Mouse (Mus musculus): ENCODE data around the gene Nmrk2. TPM values are rescaled to one million over a fixed set of nuclear protein-coding genes. Genes with fewer than 3 reads are reported as not detected.

Gene Nmrk2
- polyA plus RNA-seq, 1 experiment from 2014 or later: not detected

DNA sequence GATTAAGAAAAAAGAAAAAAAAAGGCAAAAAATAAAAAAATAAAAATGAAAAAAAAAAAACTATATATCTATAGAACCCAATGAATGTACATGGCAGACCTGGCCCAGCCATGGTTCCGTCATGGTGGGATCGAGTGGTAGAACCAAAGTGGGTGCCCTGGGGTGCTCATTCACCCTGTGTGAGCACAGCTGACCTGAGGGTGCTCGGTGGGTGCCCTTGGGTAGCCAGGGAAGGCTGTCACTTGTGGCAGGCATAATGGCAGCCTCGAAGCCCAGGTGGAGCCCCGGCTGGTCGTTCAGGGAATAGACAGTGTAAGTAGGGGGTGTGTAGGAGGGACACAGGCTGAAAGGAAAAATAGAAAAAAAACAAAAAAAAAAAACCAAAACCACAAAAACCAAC is 50.6 kb downstream of the Nmrk2 start:
- H3K27ac ChIP-seq: no peak overlapping the region
- 0 out of 2 replicates have a peak, but pooled peaks cover 4% of the 10 kb centered on the region for H3K4me1 ChIP-seq
- no peak for ATAC-seq (ENCODE audit: insufficient number of reproducible peaks, insufficient read depth, low FRiP score, low TSS enrichment, low read depth)
- H3K4me3 ChIP-seq: no peak overlapping the region
- H3K9ac ChIP-seq: no peak overlapping the region
- H3K9me3 ChIP-seq: no peaks in the 10 kb centered on the region
- WGBS: 79% methylated on average over 6 of the region's 6 CpGs
- peaks cover 85% of the 10 kb centered on the region for H3K36me3 ChIP-seq
- H3K27me3 ChIP-seq: no peaks in the 10 kb centered on the region
- no peak overlapping the region for H3K4me2 ChIP-seq

Other genes with a start within 250 kb of the Nmrk2 start
- 11.3 and 13.1 TPM in 2 replicates for gene Gng7, start 187.1 kb downstream of the Nmrk2 start, polyA plus RNA-seq (2015; fragmentation: Nextera tagmentation; extraction: Ambion mirVana)
- gene Diras1, start 176.4 kb downstream of the Nmrk2 start, polyA plus RNA-seq (2015; fragmentation: Nextera tagmentation; extraction: Ambion mirVana): 0.80 and 1.0 TPM in 2 replicates
- 22.6 and 22.7 TPM in 2 replicates for gene Slc39a3, start 164.6 kb downstream of the Nmrk2 start, polyA plus RNA-seq (2015; fragmentation: Nextera tagmentation; extraction: Ambion mirVana)
- gene Sgta, start 141.9 kb downstream of the Nmrk2 start, polyA plus RNA-seq (2015; fragmentation: Nextera tagmentation; extraction: Ambion mirVana): 218 and 222 TPM in 2 replicates
- gene Thop1, start 132.0 kb downstream of the Nmrk2 start, polyA plus RNA-seq (2015; fragmentation: Nextera tagmentation; extraction: Ambion mirVana): 58.2 and 60.9 TPM in 2 replicates
- gene Creb3l3, start 103.2 kb downstream of the Nmrk2 start, polyA plus RNA-seq (2015; fragmentation: Nextera tagmentation; extraction: Ambion mirVana): 0.53 and 1.5 TPM in 2 replicates
- 196 and 213 TPM in 2 replicates for gene Map2k2, start 96.1 kb downstream of the Nmrk2 start, polyA plus RNA-seq (2015; fragmentation: Nextera tagmentation; extraction: Ambion mirVana)
- 27.0 and 27.9 TPM in 2 replicates for gene Zbtb7a, start 66.8 kb downstream of the Nmrk2 start, polyA plus RNA-seq (2015; fragmentation: Nextera tagmentation; extraction: Ambion mirVana)
- 58.1 and 60.9 TPM in 2 replicates for gene Pias4, start 34.1 kb downstream of the Nmrk2 start, polyA plus RNA-seq (2015; fragmentation: Nextera tagmentation; extraction: Ambion mirVana)
- 622 and 633 TPM in 2 replicates for gene Eef2, start 25.4 kb downstream of the Nmrk2 start, polyA plus RNA-seq (2015; fragmentation: Nextera tagmentation; extraction: Ambion mirVana)
- 57.1 and 60.1 TPM in 2 replicates for gene Dapk3, start 19.0 kb downstream of the Nmrk2 start, polyA plus RNA-seq (2015; fragmentation: Nextera tagmentation; extraction: Ambion mirVana)
- not detected in 2 replicates for gene 4930442H23Rik, start 18.2 kb downstream of the Nmrk2 start, polyA plus RNA-seq (2015; fragmentation: Nextera tagmentation; extraction: Ambion mirVana)
- gene Atcay, start 28.8 kb upstream of the Nmrk2 start, polyA plus RNA-seq (2015; fragmentation: Nextera tagmentation; extraction: Ambion mirVana): 1.3 and 1.8 TPM in 2 replicates
- 11.8 and 12.0 TPM in 2 replicates for gene Zfr2, start 31.1 kb upstream of the Nmrk2 start, polyA plus RNA-seq (2015; fragmentation: Nextera tagmentation; extraction: Ambion mirVana)
- gene Matk, start 50.9 kb upstream of the Nmrk2 start, polyA plus RNA-seq (2015; fragmentation: Nextera tagmentation; extraction: Ambion mirVana): 7.0 and 7.4 TPM in 2 replicates
- gene Mrpl54, start 64.9 kb upstream of the Nmrk2 start, polyA plus RNA-seq (2015; fragmentation: Nextera tagmentation; extraction: Ambion mirVana): 197 and 202 TPM in 2 replicates
- gene Apba3, start 64.9 kb upstream of the Nmrk2 start, polyA plus RNA-seq (2015; fragmentation: Nextera tagmentation; extraction: Ambion mirVana): 61.9 and 67.9 TPM in 2 replicates
- gene Tjp3, start 89.5 kb upstream of the Nmrk2 start, polyA plus RNA-seq (2015; fragmentation: Nextera tagmentation; extraction: Ambion mirVana): 5.0 and 7.2 TPM in 2 replicates
- gene Pip5k1c, start 90.9 kb upstream of the Nmrk2 start, polyA plus RNA-seq (2015; fragmentation: Nextera tagmentation; extraction: Ambion mirVana): 56.0 and 57.6 TPM in 2 replicates
- 43.2 and 46.9 TPM in 2 replicates for gene Cactin, start 119.1 kb upstream of the Nmrk2 start, polyA plus RNA-seq (2015; fragmentation: Nextera tagmentation; extraction: Ambion mirVana)
- gene Tbxa2r, start 126.7 kb upstream of the Nmrk2 start, polyA plus RNA-seq (2015; fragmentation: Nextera tagmentation; extraction: Ambion mirVana): 7.1 and 7.3 TPM in 2 replicates
- gene Gipc3, start 141.2 kb upstream of the Nmrk2 start, polyA plus RNA-seq (2015; fragmentation: Nextera tagmentation; extraction: Ambion mirVana): 0.13 TPM in 1 of 2 replicates, not detected in the other
- gene Hmg20b, start 148.4 kb upstream of the Nmrk2 start, polyA plus RNA-seq (2015; fragmentation: Nextera tagmentation; extraction: Ambion mirVana): 109 and 113 TPM in 2 replicates
- gene Mfsd12, start 155.4 kb upstream of the Nmrk2 start, polyA plus RNA-seq (2015; fragmentation: Nextera tagmentation; extraction: Ambion mirVana): 10.7 and 11.0 TPM in 2 replicates
- 1.0 and 1.2 TPM in 2 replicates for gene 4930404N11Rik, start 163.8 kb upstream of the Nmrk2 start, polyA plus RNA-seq (2015; fragmentation: Nextera tagmentation; extraction: Ambion mirVana)
- gene Fzr1, start 176.5 kb upstream of the Nmrk2 start, polyA plus RNA-seq (2015; fragmentation: Nextera tagmentation; extraction: Ambion mirVana): 102 and 119 TPM in 2 replicates
- gene Dohh, start 182.4 kb upstream of the Nmrk2 start, polyA plus RNA-seq (2015; fragmentation: Nextera tagmentation; extraction: Ambion mirVana): 67.8 and 71.8 TPM in 2 replicates
- 4.1 and 5.0 TPM in 2 replicates for gene Gm48551, start 182.4 kb upstream of the Nmrk2 start, polyA plus RNA-seq (2015; fragmentation: Nextera tagmentation; extraction: Ambion mirVana)
- 1.2 and 1.5 TPM in 2 replicates for gene Gm48552, start 187.0 kb upstream of the Nmrk2 start, polyA plus RNA-seq (2015; fragmentation: Nextera tagmentation; extraction: Ambion mirVana)
- gene Smim24, start 191.0 kb upstream of the Nmrk2 start, polyA plus RNA-seq (2015; fragmentation: Nextera tagmentation; extraction: Ambion mirVana): 3.1 and 7.1 TPM in 2 replicates